Mouse (Mus musculus) heart, postnatal 0 days (tissue): ENCODE results near the gene Gm20532. TPM values are rescaled to one million over a fixed set of nuclear protein-coding genes. Genes with fewer than 3 reads are reported as not detected.

Source experiments
- ATAC-seq: fragments of 200-750 bp; cut with Nextera tagmentation; 2 replicates; pipeline ENCODE4 v1.8.0; 2017; ENCODE audit warnings: low read depth, moderate number of reproducible peaks, moderate library complexity; ENCODE audit not compliant: insufficient read depth
- DNase-seq: peaks from one replicate; pipeline ENCODE4 v3.0.0-alpha.2; 2016; ENCODE audit warnings: low spot score
- H3K27ac ChIP-seq: fragments of 300-500 bp; sonication (generic); 2 replicates; pipeline ENCODE4 v1.5.1; 2014; ENCODE audit warnings: low read depth, mild to moderate bottlenecking
- H3K27me3 ChIP-seq: fragments of 300-500 bp; sonication (generic); 2 replicates; pipeline ENCODE4 v1.6.1; 2014; ENCODE audit warnings: low read length, mixed read lengths; ENCODE audit not compliant: control insufficient read depth, insufficient read depth
- H3K36me3 ChIP-seq: fragments of 300-500 bp; sonication (generic); replicated peaks from 2 replicates; pipeline ENCODE4 v1.6.1; 2014; ENCODE audit warnings: low read length, mixed read lengths; ENCODE audit not compliant: control insufficient read depth, insufficient read depth
- H3K4me1 ChIP-seq: fragments of 300-500 bp; sonication (generic); 2 replicates; pipeline ENCODE4 v1.6.1; 2014; ENCODE audit warnings: antibody characterized with exemption; ENCODE audit not compliant: control insufficient read depth, insufficient read depth
- H3K4me2 ChIP-seq: fragments of 300-500 bp; sonication (generic); 2 replicates; pipeline ENCODE4 v1.6.1; 2014; ENCODE audit warnings: low read depth, mild to moderate bottlenecking, low read length, moderate library complexity
- H3K4me3 ChIP-seq: fragments of 300-500 bp; sonication (generic); 2 replicates; pipeline ENCODE4 v1.5.1; 2014; ENCODE audit warnings: low read depth, low read length
- H3K9ac ChIP-seq: fragments of 300-500 bp; sonication (generic); replicated peaks from 2 replicates; pipeline ENCODE4 v1.6.1; 2014; ENCODE audit warnings: low read depth, low read length, mixed read lengths
- H3K9me3 ChIP-seq: fragments of 300-500 bp; sonication (generic); replicated peaks from 2 replicates; pipeline ENCODE4 v1.6.1; 2016; ENCODE audit warnings: low read length; ENCODE audit not compliant: control insufficient read depth
- CTCF ChIP-seq: IDR thresholded peaks from 2 replicates; pipeline ENCODE4 v1.5.1; 2016; ENCODE audit warnings: antibody characterized with exemption, control low read depth, low read depth
- EP300 ChIP-seq: IDR thresholded peaks from 2 replicates; pipeline ENCODE4 v1.6.1; 2016; ENCODE audit warnings: antibody characterized with exemption, low read depth
- WGBS: fragments of 180-500 bp; shearing (Covaris S2); extraction: QIAGEN DNeasy Blood & Tissue Kit; methylation state at CpG from one replicate; pipeline ENCODE4 v1.1.7; 2014; 5-methylcytosine and 5-hydroxymethylcytosine counted together
- polyA plus RNA-seq: library from polyadenylated mRNA; unstranded; fragments of >200 nt; fragmentation: Nextera tagmentation; extraction: Ambion mirVana; gene quantifications from 2 replicates; pipeline ENCODE4 v1.2.1, GENCODE M21; 2015
- total RNA-seq: library from RNA; depleted of rRNA; stranded (reverse); fragments of >200 nt; gene quantifications from 2 replicates; pipeline ENCODE4 v1.2.3, GENCODE M21; 2014; ENCODE audit warnings: low replicate concordance

The Gm20532 gene
- total and polyA plus RNA-seq, 2 experiments from 2014 or later: not detected

DNA sequence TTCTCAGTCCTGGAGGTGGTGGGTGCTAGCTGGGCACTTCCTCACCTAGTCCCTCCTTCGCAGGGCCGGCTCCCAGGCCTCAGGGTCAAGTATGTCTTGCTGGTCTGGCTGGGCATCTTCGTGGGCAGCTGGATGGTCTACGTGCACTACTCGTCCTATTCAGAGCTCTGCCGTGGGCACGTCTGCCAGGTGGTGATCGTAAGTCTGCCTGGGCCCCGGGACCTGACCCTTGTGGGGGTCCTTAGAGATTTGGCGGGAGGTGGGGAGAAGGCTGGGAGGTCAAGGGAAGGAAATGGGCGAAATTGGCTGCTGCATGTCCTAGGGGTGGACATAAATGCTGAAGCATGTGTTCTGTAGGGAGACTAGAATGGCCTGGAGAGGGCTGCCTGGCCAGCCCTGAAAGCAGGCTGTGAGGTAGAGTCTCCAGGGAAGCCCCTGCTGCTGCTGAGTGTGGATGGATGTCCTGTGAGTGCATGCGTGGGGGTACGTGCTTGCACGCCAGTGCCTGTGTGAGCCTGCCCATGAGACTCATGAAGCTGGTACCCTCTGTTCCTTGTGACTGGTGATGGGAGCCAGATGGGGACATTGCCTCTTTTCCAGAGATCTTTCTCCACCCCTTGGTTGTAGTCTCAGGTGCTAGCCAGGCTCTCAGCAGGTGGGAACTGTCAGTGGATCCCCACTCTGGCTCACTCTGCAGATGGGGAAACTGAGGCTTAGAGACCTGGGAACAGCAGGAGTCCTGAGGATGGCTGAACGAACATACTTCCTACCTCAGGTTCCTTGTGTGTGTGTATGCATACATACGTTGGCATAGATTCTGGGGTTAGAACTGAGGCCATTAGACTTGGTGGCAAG is 46.3 kb downstream of the Gm20532 start:
- Histone ChIP-seq H3K4me2 (no peak overlapping the region), H3K9ac (no peak overlapping the region), H3K27ac (no peak overlapping the region), H3K4me1 (peaks cover under 1% of the 10 kb centered on the region; the same call in 1 of the 2 replicates), H3K4me3 (no peak overlapping the region), H3K9me3 (no peaks in the 10 kb centered on the region), H3K36me3 (peaks cover 24% of the 10 kb centered on the region), H3K27me3 (no peaks in the 10 kb centered on the region; the same call in 1 of the 2 replicates)
- DNase-seq: no peak
- no peak for ATAC-seq
- TF ChIP-seq EP300 (no peak), CTCF (no peak)
- WGBS: 75% methylated on average over 16 of the region's 16 CpGs

DNA sequence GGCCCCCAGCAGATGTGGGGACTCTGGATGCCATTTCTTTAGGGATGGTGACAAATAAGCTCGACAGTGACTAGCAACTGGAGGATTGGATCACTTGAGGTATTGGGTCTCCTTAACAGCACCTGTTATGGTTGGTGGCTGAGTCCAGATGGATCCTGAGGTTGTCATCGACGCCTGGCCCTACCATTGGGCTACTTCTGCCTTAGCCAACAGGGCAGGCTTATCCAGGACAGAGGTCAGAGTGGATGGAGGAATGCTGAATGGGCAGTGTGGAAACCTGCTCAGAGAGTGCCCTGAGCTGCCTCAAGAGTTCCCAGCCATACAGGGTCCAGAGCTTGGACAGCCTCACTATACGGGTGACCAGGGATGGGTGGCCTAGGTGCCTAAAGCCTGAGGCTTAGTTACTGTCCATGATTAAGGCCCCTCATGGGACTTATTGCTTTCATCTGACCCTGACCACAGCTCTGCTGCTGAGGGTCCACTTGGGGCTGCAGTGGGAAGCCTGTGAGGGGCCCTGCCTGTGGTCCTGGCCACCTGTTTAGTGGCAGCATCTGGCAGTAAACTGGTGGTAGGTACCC is 47.6 kb downstream of the Gm20532 start:
- Histone ChIP-seq H3K9ac (no peak overlapping the region), H3K4me2 (no peak overlapping the region), H3K4me1 (peaks cover 13% of the 10 kb centered on the region), H3K27me3 (no peaks in the 10 kb centered on the region; the same call in 1 of the 2 replicates), H3K4me3 (no peak overlapping the region), H3K9me3 (no peaks in the 10 kb centered on the region), H3K27ac (no peak overlapping the region), H3K36me3 (peaks cover 29% of the 10 kb centered on the region)
- 73% methylated on average over 4 of the region's 4 CpGs for WGBS
- no peak for TF ChIP-seq CTCF
- no peak for TF ChIP-seq EP300
- DNase-seq (no peak), ATAC-seq (no peak)

DNA sequence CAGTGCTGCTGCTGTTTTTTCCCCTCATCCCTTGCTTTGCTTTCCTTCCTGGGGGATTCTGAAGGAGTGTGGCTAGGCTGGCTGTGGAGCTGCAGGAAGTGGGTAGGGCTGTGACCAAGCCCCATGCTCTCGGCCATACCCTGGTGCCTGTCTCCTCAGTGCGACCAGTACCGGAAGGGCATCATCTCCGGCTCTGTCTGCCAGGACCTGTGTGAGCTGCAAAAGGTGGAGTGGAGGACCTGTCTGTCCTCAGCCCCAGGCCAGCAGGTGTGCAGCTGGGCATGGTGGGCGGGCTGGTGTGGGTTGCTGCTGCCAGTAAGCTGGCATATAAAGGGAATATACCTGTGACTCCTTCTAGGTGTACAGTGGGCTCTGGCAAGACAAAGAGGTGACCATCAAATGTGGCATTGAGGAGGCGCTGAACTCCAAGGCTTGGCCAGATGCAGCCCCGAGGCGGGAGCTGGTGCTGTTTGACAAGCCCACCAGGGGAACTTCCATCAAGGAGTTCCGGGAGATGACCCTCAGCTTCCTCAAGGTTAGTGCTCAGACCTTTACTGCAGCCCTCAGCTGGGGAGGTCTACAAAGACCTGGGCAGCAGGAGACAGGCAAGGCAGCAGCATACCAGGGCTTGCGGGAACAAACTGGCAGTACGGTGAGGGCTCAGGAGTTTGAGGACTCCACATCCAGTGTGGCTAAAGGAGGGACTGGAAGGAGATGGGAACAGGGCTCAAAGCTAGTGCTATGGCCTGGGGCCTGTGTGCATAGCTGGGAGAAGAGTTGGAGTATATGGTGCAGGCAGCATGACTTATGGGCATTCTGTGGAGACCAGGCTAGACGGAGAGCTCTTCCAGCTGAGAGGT is 48.4 kb downstream of the Gm20532 start:
- ATAC-seq (no peak), DNase-seq (no peak)
- no peak overlapping the region for H3K4me3 ChIP-seq
- WGBS: 59% methylated on average over 12 of the region's 12 CpGs
- H3K27ac ChIP-seq: no peak overlapping the region
- no peaks in the 10 kb centered on the region for H3K9me3 ChIP-seq
- no peak overlapping the region for H3K4me2 ChIP-seq
- peaks cover 29% of the 10 kb centered on the region for H3K36me3 ChIP-seq
- no peak for TF ChIP-seq EP300
- no peak for TF ChIP-seq CTCF
- H3K9ac ChIP-seq: no peak overlapping the region
- peaks cover 15% of the 10 kb centered on the region for H3K4me1 ChIP-seq
- no peaks in the 10 kb centered on the region for H3K27me3 ChIP-seq

DNA sequence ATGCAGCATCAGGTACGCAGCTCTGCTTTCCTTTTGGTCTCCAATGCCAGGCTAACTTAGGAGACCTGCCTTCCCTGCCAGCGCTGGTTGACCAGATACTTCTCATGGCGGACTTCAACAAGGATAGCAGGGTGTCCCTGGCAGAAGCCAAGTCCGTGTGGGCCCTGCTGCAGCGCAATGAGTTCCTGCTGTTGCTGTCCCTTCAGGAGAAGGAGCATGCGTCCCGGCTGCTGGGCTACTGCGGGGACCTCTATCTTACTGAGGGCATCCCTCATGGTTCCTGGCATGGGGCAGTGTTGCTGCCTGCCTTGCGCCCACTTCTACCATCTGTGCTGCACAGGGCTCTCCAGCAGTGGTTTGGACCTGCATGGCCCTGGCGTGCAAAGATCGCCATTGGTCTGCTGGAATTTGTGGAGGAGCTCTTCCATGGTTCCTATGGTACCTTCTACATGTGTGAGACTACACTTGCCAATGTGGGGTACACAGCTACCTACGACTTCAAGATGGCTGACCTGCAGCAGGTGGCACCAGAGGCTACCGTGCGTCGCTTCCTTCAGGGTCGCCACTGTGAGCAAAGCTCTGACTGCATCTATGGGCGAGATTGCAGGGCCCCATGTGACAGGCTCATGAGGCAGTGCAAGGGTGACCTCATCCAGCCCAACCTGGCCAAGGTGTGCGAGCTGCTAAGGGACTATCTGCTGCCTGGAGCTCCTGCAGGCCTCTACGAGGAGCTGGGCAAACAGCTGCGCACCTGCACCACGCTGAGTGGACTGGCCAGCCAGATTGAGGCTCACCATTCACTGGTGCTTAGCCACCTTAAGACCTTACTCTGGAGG is 49.3 kb downstream of the Gm20532 start:
- Histone ChIP-seq H3K36me3 (peaks cover 29% of the 10 kb centered on the region), H3K4me3 (no peak overlapping the region), H3K27ac (no peak overlapping the region), H3K4me1 (peaks cover 15% of the 10 kb centered on the region), H3K9me3 (no peaks in the 10 kb centered on the region), H3K9ac (no peak overlapping the region), H3K4me2 (no peak overlapping the region), H3K27me3 (no peaks in the 10 kb centered on the region)
- TF ChIP-seq CTCF: no peak
- TF ChIP-seq EP300: no peak
- no peak for DNase-seq
- ATAC-seq: no peak
- WGBS: 76% methylated on average over 21 of the region's 21 CpGs

DNA sequence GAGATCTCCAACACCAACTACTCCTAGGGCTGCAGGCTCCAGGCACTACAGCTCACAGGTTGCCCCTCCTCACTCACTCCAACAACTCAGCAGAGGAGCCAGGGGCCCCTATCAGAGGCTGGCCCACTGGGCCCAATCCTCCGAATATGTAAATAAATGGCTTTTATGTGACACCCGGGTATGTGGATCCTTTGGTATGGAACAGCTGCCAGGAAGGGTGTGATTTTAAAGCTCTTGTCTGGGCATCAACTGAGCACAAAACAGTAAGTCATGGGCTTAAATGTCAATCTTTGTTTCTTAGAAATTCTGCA is 49.8 kb downstream of the Gm20532 start:
- no peak for DNase-seq
- no peak overlapping the region for H3K4me3 ChIP-seq
- TF ChIP-seq CTCF: no peak
- no peak for TF ChIP-seq EP300
- H3K9me3 ChIP-seq: no peaks in the 10 kb centered on the region
- no peak overlapping the region for H3K9ac ChIP-seq
- 56% methylated on average over 2 of the region's 2 CpGs for WGBS
- H3K36me3 ChIP-seq: peaks cover 29% of the 10 kb centered on the region
- peaks cover 15% of the 10 kb centered on the region for H3K4me1 ChIP-seq
- H3K27ac ChIP-seq: no peak overlapping the region
- no peak for ATAC-seq
- H3K4me2 ChIP-seq: no peak overlapping the region
- no peaks in the 10 kb centered on the region for H3K27me3 ChIP-seq
